Mouse (Mus musculus) myocyte (in vitro differentiated cells): Measurements from ENCODE around the gene Clasrp. TPM values are rescaled to one million over a fixed set of nuclear protein-coding genes. Genes with fewer than 3 reads are reported as not detected.
A peak's percentile ranks its signal among the peaks of the same experiment; 100 is the strongest.

Source experiments
- H3K27me3 ChIP-seq: one replicate; pipeline ENCODE4 v1.6.1; 2011; ENCODE audit not compliant: control insufficient read depth, insufficient read depth, insufficient read length
- H3K36me3 ChIP-seq: one replicate; pipeline ENCODE4 v1.6.1; 2011; ENCODE audit not compliant: control insufficient read depth, insufficient read depth
- H3K4me2 ChIP-seq: one replicate; pipeline ENCODE4 v1.6.1; 2011; ENCODE audit warnings: low read depth, control low read depth
- H3K4me3 ChIP-seq: one replicate; pipeline ENCODE4 v1.5.1; 2011; ENCODE audit warnings: mild to moderate bottlenecking, control low read depth, moderate library complexity
- H3K79me2 ChIP-seq: one replicate; pipeline ENCODE4 v1.6.1; 2011; ENCODE audit not compliant: control insufficient read depth, insufficient read depth
- H3ac ChIP-seq: one replicate; pipeline ENCODE4 v1.6.1; 2011; ENCODE audit not compliant: control insufficient read depth, insufficient read length
- CEBPB ChIP-seq: IDR thresholded peaks from 2 replicates; pipeline ENCODE4 v1.6.1; 2011; ENCODE audit warnings: mild to moderate bottlenecking, moderate library complexity; ENCODE audit not compliant: poor library complexity, insufficient read depth, severe bottlenecking
- E2F4 ChIP-seq: IDR thresholded peaks from one replicate; pipeline ENCODE4 v1.6.1; 2011; ENCODE audit warnings: mild to moderate bottlenecking, control low read depth, moderate library complexity; ENCODE audit not compliant: insufficient read depth
- MAX ChIP-seq: IDR thresholded peaks from one replicate; pipeline ENCODE4 v1.6.1; 2011; ENCODE audit warnings: low read depth, mild to moderate bottlenecking, control low read depth
- MYOD1 ChIP-seq, 3 experiments: IDR thresholded peaks; one replicate each; pipeline ENCODE4 v1.6.1; 2011; ENCODE audit warnings: control low read depth in 2 of 3, low read depth in 2 of 3, mild to moderate bottlenecking in 2 of 3, moderate library complexity in 1 of 3; ENCODE audit not compliant: insufficient read length in 2 of 3, control insufficient read depth in 1 of 3
- MYOG ChIP-seq, 3 experiments: IDR thresholded peaks; one replicate each; pipeline ENCODE4 v1.6.1; 2011; ENCODE audit warnings: control low read depth in 2 of 3, low read depth in 2 of 3, mild to moderate bottlenecking in 2 of 3; ENCODE audit not compliant: insufficient read length in 2 of 3, control insufficient read depth in 1 of 3, insufficient read depth in 1 of 3
- POLR2A ChIP-seq: IDR thresholded peaks from one replicate; pipeline ENCODE4 v1.6.1; 2011; ENCODE audit warnings: low read depth, mild to moderate bottlenecking, control low read depth, moderate library complexity; ENCODE audit not compliant: insufficient read length
- POLR2AphosphoS2 ChIP-seq: IDR thresholded peaks from one replicate; pipeline ENCODE4 v1.6.1; 2011; ENCODE audit warnings: low read depth, control low read depth; ENCODE audit not compliant: insufficient read length
- REST ChIP-seq: IDR thresholded peaks from one replicate; pipeline ENCODE4 v1.6.1; 2011; ENCODE audit warnings: mild to moderate bottlenecking, control low read depth, moderate library complexity; ENCODE audit not compliant: insufficient read depth, insufficient read length
- SRF ChIP-seq: IDR thresholded peaks from one replicate; pipeline ENCODE4 v1.6.1; 2011; ENCODE audit warnings: low read depth; ENCODE audit not compliant: control insufficient read depth, insufficient read length
- TCF12 ChIP-seq: IDR thresholded peaks from one replicate; pipeline ENCODE4 v1.6.1; 2011; ENCODE audit warnings: mild to moderate bottlenecking, control low read depth; ENCODE audit not compliant: poor library complexity, insufficient read depth, severe bottlenecking
- TCF3 ChIP-seq: IDR thresholded peaks from one replicate; pipeline ENCODE4 v1.6.1; 2011; ENCODE audit warnings: low read depth, control low read depth; ENCODE audit not compliant: insufficient read length
- USF1 ChIP-seq: IDR thresholded peaks from one replicate; pipeline ENCODE4 v1.6.1; 2011; ENCODE audit warnings: low read depth, mild to moderate bottlenecking, control low read depth, moderate library complexity
- polyA plus RNA-seq: library from polyadenylated mRNA; unstranded; fragments of >200 nt; fragmentation: generic; extraction: Trizol; gene quantifications from one replicate; pipeline ENCODE4 v1.2.1, GENCODE M21; 2012; ENCODE audit warnings: missing spikeins

Gene Clasrp
- polyA plus RNA-seq, 1 experiment = 14.8 TPM

DNA sequence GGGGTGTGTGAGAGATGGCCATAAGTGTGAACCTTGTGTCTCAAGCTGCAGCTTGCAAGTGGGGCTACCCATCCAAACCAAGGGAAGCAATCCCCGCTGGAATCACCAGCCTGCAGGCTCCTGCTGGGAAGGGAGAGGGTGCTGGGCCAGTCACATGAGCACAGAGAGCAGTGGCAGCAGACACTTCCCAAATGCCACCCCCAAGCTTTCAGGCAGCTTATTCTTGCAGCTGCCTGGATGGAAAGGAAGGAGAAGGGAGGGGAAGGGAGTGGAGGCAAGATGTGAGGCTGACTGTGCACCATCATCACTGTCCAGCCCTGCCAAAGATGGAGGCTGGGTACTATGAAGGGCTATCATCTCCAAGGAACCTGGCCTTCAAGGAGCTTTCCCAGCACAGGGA is 50.1 kb downstream of the Clasrp start:
- Histone ChIP-seq H3K79me2 (peaks cover 78% of the 10 kb centered on the region), H3K4me3 (no peak overlapping the region), H3ac (no peak overlapping the region), H3K4me2 (no peak overlapping the region), H3K36me3 (peaks cover 4% of the 10 kb centered on the region), H3K27me3 (no peaks in the 10 kb centered on the region)
- TF ChIP-seq TCF3 (no peak), MYOG (IDR thresholded peaks at IDR 0.05; ENCODE audit: control insufficient read depth in 1 of 3, insufficient read depth in 1 of 3, insufficient read length in 2 of 3, low read depth in 2 of 3) (no peak), POLR2A (no peak), SRF (no peak), MYOD1 (IDR thresholded peaks at IDR 0.05; ENCODE audit: control insufficient read depth in 1 of 3, insufficient read length in 2 of 3, low read depth in 2 of 3) (no peak), TCF12 (no peak)

DNA sequence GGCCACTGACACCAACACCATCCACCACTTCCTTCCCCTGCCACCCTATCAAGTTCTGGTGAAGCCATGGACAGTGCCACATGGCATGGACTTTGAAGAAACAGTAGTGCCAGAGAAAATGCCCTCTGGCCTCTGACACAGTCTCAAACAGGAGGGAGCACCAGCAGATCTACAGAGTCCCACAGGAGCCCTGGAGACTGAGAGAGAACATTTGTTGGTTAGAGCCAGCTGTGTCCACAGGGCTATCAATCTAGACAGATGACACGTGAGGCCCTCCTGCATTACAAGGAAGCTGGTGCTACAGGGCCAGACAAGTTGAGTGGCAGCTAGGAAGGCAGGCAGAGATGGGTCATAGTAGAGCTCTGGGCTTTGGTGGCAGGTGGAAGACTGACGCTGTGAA is 51.8 kb downstream of the Clasrp start:
- peaks cover 77% of the 10 kb centered on the region for H3K79me2 ChIP-seq
- H3K4me3 ChIP-seq = no peak overlapping the region
- H3K36me3 ChIP-seq = peaks cover 4% of the 10 kb centered on the region
- H3K4me2 ChIP-seq = no peak overlapping the region
- no peak overlapping the region for H3ac ChIP-seq
- TF ChIP-seq REST = no peak
- TF ChIP-seq MYOG (IDR thresholded peaks at IDR 0.05; ENCODE audit: control insufficient read depth in 1 of 3, insufficient read depth in 1 of 3, insufficient read length in 2 of 3, low read depth in 2 of 3) = peak in 2 of 3 experiments; percentile 40 to 61
- TF ChIP-seq CEBPB = no peak
- TF ChIP-seq TCF12 = no peak
- no peak for TF ChIP-seq E2F4
- no peak for TF ChIP-seq USF1
- TF ChIP-seq MYOD1 (IDR thresholded peaks at IDR 0.05; ENCODE audit: control insufficient read depth in 1 of 3, insufficient read length in 2 of 3, low read depth in 2 of 3) = peak in 1 of 3 experiments; percentile 44
- no peak for TF ChIP-seq MAX
- H3K27me3 ChIP-seq = no peaks in the 10 kb centered on the region

DNA sequence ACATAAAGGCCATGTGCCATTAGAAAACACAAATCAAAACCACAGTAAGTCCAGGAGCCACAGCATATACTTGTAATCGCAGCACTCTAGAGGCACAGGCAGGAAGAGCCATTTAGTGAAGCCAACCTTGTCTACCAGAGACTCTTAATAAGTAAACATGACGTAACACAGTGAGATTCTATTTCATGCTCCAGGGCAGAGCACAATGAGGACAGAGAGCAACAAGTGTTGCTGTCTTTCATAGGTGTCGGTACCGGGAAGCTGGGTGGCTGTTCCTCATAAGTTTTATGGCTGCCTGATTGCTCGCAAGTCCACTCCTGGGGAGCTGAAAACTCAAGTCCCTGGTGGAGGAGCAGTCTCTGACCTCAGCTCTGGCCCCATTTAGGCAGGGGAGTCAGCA is 52.7 kb downstream of the Clasrp start:
- Histone ChIP-seq H3K36me3 (peaks cover 4% of the 10 kb centered on the region), H3K4me2 (peak overlapping the region; percentile 24), H3K27me3 (no peaks in the 10 kb centered on the region), H3K4me3 (no peak overlapping the region), H3K79me2 (peaks cover 77% of the 10 kb centered on the region), H3ac (no peak overlapping the region)
- peak; percentile 43 to 69 (median 55) for TF ChIP-seq MYOD1 (IDR thresholded peaks at IDR 0.05; ENCODE audit: control insufficient read depth in 1 of 3, insufficient read length in 2 of 3, low read depth in 2 of 3)
- TF ChIP-seq MYOG (IDR thresholded peaks at IDR 0.05; ENCODE audit: control insufficient read depth in 1 of 3, insufficient read depth in 1 of 3, insufficient read length in 2 of 3, low read depth in 2 of 3) = no peak

DNA sequence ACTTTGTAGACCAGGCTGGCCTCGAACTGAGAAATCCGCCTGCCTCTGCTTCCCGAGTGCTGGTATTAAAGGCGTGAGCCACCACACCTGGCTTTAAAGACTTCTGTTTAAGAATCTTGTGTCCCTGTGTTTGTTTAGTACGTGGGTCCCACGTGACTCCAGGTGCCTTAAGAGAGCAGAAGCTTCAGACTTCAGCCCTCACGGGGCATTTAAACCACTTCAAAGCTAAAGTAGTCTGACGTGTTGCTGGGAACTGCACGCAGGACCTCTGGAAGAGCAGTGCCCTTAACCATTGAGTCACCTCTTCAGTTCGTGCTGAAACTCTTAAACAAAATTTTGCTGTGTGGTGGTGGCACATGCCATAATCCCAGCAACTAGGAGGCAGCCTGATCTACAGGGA is 54.9 kb downstream of the Clasrp start:
- Histone ChIP-seq H3ac (no peak overlapping the region), H3K79me2 (peaks cover 63% of the 10 kb centered on the region), H3K27me3 (no peaks in the 10 kb centered on the region), H3K4me3 (no peak overlapping the region), H3K4me2 (no peak overlapping the region), H3K36me3 (peaks cover 4% of the 10 kb centered on the region)
- TF ChIP-seq REST (no peak), E2F4 (no peak), USF1 (no peak), MAX (no peak), MYOG (IDR thresholded peaks at IDR 0.05; ENCODE audit: control insufficient read depth in 1 of 3, insufficient read depth in 1 of 3, insufficient read length in 2 of 3, low read depth in 2 of 3) (no peak), POLR2AphosphoS2 (no peak), SRF (no peak), CEBPB (no peak), TCF12 (no peak), MYOD1 (IDR thresholded peaks at IDR 0.05; ENCODE audit: control insufficient read depth in 1 of 3, insufficient read length in 2 of 3, low read depth in 2 of 3) (no peak), POLR2A (no peak), TCF3 (no peak)

DNA sequence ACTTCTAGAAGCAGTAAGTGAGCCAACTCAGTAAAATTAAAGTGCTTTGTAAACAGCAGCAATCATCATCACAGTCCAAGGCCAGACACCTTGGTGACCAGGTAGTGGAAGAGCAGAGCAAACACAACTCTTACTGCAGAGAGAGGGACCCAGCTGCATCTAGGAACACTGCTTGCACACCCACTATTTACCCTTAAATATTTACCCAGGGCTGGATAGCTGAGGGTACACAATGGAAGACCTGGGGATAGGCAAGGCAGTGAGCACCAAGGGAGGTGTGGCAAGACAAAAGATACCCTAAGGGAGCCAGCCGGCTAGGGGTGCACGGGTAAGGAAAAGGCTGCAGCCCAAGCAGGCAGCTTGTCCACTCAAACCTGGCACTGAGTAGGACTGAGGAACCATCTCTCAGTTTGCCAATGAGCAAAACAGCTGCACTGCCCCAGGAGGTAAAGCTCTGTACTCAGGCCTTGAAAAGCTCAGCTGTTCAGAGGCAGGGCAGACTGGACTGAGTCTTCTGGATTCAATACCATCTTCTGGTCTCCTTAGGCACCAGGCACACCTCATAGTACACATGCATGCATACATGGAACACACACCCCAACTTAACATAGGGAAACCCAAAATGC is 56.8 kb downstream of the Clasrp start:
- Histone ChIP-seq H3K79me2 (peaks cover 56% of the 10 kb centered on the region), H3K4me2 (no peak overlapping the region), H3K36me3 (peaks cover 4% of the 10 kb centered on the region), H3K4me3 (no peak overlapping the region), H3K27me3 (no peaks in the 10 kb centered on the region), H3ac (no peak overlapping the region)
- TF ChIP-seq TCF12 (peak; percentile 4), E2F4 (no peak), MYOG (IDR thresholded peaks at IDR 0.05; ENCODE audit: control insufficient read depth in 1 of 3, insufficient read depth in 1 of 3, insufficient read length in 2 of 3, low read depth in 2 of 3) (peak in 2 of 3 experiments; percentile 71 to 78), SRF (no peak), MYOD1 (IDR thresholded peaks at IDR 0.05; ENCODE audit: control insufficient read depth in 1 of 3, insufficient read length in 2 of 3, low read depth in 2 of 3) (peak; percentile 27 to 68 (median 57))

- Histone ChIP-seq H3K36me3 (no peaks in the 10 kb centered on the region), H3K79me2 (peaks cover 46% of the 10 kb centered on the region)
- TF ChIP-seq TCF12 (no peak), SRF (no peak), MYOG (IDR thresholded peaks at IDR 0.05; ENCODE audit: control insufficient read depth in 1 of 3, insufficient read depth in 1 of 3, insufficient read length in 2 of 3, low read depth in 2 of 3) (no peak), CEBPB (no peak)
Measured at GRCm38 (mm10) chr7:19546007-19546406, 58.3 kb downstream of the Clasrp start.

More at GRCm38 (mm10) chr7:19546007-19546406, 58.3 kb downstream of the Clasrp start:
- no peak overlapping the region for H3ac ChIP-seq
- no peak overlapping the region for H3K4me2 ChIP-seq
- H3K4me3 ChIP-seq = no peak overlapping the region
- no peaks in the 10 kb centered on the region for H3K27me3 ChIP-seq
